Mouse (Mus musculus) lung, adult 2 months (tissue): ENCODE data around the gene Ddx54. TPM values are rescaled to one million over a fixed set of nuclear protein-coding genes. Genes with fewer than 3 reads are reported as not detected.

Experiments used
- DNase-seq: peaks from one replicate; pipeline ENCODE4 v3.0.0; 2022
- H3K4me1 ChIP-seq: fragments of 200-500 bp; 2 replicates; pipeline ENCODE4 v1.6.1; 2011; ENCODE audit warnings: low read length; ENCODE audit not compliant: control insufficient read depth, insufficient read depth
- H3K4me3 ChIP-seq: fragments of 200-500 bp; replicated peaks from 2 replicates; pipeline ENCODE3; 2011; ENCODE audit warnings: low read depth, mild to moderate bottlenecking, control low read depth, low read length; ENCODE audit errors: extremely low read depth
- CTCF ChIP-seq: fragments of 200-500 bp; IDR thresholded peaks from 2 replicates; pipeline ENCODE4 v1.5.1; 2011; ENCODE audit warnings: mild to moderate bottlenecking, low read length, control low read depth; ENCODE audit not compliant: insufficient read depth
- POLR2A ChIP-seq: fragments of 200-500 bp; IDR thresholded peaks from 2 replicates; pipeline ENCODE4 v1.6.1; 2011; ENCODE audit warnings: low read depth, mild to moderate bottlenecking, control low read depth, low read length, borderline replicate concordance; ENCODE audit errors: extremely low read depth
- WGBS: fragments of 180-500 bp; shearing (Covaris S2); methylation state at CpG from one replicate; pipeline ENCODE4 v1.1.7; 2018; 5-methylcytosine and 5-hydroxymethylcytosine counted together
- polyA plus RNA-seq: library from polyadenylated mRNA; depleted of rRNA; stranded (reverse); fragments of >200 nt; gene quantifications from 2 replicates; pipeline ENCODE4 v1.2.3, GENCODE M21; 2012; rRNA removed

Ddx54 gene
- polyA plus RNA-seq: 37.2 and 39.2 TPM in 2 replicates

DNA sequence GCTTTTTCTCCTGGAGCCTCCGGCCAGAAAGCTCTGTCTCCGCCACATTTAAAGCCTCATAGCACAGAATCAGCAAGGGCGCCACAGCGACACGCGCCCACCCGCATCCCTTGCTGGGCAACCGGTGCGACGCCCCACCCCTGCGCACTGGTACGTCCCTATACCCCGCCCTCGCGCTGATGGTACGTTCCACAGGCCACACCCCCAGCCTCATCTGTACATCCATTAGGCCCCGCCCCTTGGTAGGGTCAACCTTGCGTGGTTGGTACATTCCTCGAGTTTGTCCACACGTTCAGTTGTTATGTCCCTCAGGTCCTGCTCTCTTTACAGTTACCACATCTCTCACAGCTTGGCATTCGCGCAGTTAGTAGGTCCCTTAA lies at the start of gene Ddx54, which contains the start of gene Rita1:
Gene Ddx54 (plus strand): TSS at position 298 of the 380 bp plus-strand sequence.
Gene Rita1 (minus strand): TSS at position 148 of the 380 bp plus-strand sequence.
- Histone ChIP-seq H3K4me1 (no peaks in the 10 kb centered on the region), H3K4me3 (peak within 1 kb of the TSS; percentile 87)
- TF ChIP-seq CTCF (no peak), POLR2A (peak; percentile 68; the same call in 1 of the 2 replicates)
- DNase-seq: peak; percentile 99
- under 1% methylated on average over 22 of the region's 22 CpGs for WGBS

DNA sequence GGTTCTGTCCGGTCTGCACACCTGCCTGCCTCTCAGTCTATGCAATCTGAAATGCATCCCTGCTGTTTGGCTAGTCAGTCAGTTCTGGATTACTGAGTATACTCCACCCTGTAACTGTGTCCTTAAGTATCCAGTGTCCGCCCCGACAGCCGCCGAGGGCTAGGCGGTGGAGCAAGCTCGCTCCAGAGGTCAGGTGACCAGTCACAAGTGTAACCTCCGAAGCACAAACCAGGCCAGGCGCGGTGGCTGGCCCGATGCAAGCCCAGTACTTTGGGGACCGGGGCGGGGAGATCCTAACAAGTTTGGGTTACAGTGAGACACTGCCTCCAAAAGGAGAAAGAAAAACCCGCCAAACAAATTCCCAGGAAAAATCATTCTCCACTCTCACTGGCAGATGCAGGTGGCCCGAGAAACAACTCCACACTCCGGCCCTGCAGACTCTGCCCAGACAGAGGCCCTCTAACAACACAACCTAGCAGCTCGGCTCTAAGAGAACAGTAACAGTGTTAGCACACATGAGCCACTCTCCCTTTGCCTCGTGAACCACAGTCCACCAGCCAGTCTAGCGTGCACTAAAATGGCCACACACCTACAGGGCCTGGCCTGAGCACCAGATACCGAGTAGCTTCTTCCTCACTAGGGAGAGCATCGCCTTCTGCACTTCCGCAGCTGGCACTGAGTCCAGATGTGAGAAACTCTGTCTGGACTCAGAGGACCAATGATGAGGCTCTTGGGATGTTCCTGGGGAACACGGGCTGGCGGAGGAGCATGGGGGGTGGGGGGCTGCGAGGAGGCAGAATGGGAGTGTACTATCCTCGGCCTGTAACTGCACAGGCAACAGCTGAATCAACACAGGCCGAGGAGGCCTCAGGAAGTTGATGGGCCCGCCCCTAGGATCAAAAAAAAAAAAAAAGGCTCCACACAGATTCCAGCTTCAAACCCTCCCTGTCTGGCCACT lies 49.3 kb upstream of the Ddx54 start:
- TF ChIP-seq POLR2A (no peak), CTCF (no peak)
- peak; percentile 49 for DNase-seq
- 33% methylated on average over 28 of the region's 28 CpGs for WGBS
- Histone ChIP-seq H3K4me3 (no peak overlapping the region), H3K4me1 (peaks cover 32% of the 10 kb centered on the region)

- TF ChIP-seq POLR2A (no peak), CTCF (no peak)
- DNase-seq: no peak
- 35% methylated on average over 4 of the region's 4 CpGs for WGBS
- Histone ChIP-seq H3K4me1 (peaks cover 32% of the 10 kb centered on the region), H3K4me3 (no peak overlapping the region)
Observed at GRCm38 (mm10) chr5:120563914-120564311, 48.6 kb upstream of the Ddx54 start.

GRCm38 (mm10) chr5:120565171-120565905 lies 47.2 kb upstream of the Ddx54 start:
- 64% methylated on average over 15 of the region's 15 CpGs for WGBS
- DNase-seq: no peak
- Histone ChIP-seq H3K4me1 (peaks cover 32% of the 10 kb centered on the region), H3K4me3 (no peak overlapping the region)
- TF ChIP-seq POLR2A: no peak
- no peak for TF ChIP-seq CTCF

DNA sequence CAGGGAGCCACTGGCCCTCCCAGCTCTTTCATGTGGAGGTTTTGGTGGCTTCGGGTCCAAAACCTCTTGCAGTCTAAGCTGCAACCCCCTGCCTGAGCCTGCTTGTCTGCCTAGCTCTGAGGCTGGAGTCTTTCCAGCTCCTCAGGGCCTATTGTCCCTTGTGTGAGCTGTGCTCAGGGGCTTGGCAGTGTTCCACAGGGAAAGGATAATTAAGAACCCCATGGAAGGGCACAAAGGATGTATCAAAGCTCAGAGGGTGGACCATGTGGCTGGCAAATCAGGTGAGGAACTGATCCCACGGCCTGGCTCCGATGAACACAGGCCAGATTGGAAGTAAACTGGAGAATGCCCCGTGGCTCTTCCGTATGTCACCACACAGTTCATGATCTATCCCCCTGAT lies 46.4 kb upstream of the Ddx54 start:
- Histone ChIP-seq H3K4me1 (peaks cover 33% of the 10 kb centered on the region), H3K4me3 (no peak overlapping the region)
- TF ChIP-seq POLR2A (no peak), CTCF (no peak)
- DNase-seq: no peak
- 48% methylated on average over 5 of the region's 5 CpGs for WGBS

GRCm38 (mm10) chr5:120566681-120567252 lies 45.8 kb upstream of the Ddx54 start:
- DNase-seq: no peak

GRCm38 (mm10) chr5:120567253-120567701 lies 45.3 kb upstream of the Ddx54 start:
- no peak for DNase-seq
- Histone ChIP-seq H3K4me3 (no peak overlapping the region), H3K4me1 (peaks cover 32% of the 10 kb centered on the region)
- TF ChIP-seq POLR2A (no peak), CTCF (no peak)
- 63% methylated on average over 21 of the region's 21 CpGs for WGBS

More at GRCm38 (mm10) chr5:120566681-120567252, 45.8 kb upstream of the Ddx54 start:
- 35% methylated on average over 9 of the region's 9 CpGs for WGBS
- peaks cover 32% of the 10 kb centered on the region for H3K4me1 ChIP-seq
- no peak overlapping the region for H3K4me3 ChIP-seq
- TF ChIP-seq CTCF (no peak), POLR2A (no peak)

DNA sequence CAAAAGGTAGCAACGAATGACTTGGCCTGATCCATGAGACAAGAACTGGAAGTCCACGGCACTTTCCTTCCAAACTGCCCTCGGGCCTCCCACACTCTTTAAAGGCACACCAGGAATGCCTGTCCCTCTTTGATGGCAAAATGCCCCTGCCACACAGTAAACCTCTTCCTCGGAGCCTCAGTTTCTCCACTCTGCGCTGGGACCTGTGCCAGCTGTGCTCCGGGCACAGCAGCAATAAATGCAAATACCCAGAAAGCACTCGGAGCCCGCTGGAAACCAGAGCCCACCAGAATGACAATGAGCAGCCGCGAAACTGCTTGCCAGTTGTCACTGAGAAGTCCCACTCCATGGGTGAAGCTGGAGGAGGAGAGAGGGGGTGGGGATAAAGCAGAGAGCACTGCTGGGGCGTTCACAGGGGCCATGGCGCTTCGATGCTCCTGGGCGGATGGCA lies 44.8 kb upstream of the Ddx54 start:
- WGBS: 80% methylated on average over 14 of the region's 14 CpGs
- no peak for DNase-seq
- Histone ChIP-seq H3K4me3 (no peak overlapping the region), H3K4me1 (peaks cover 30% of the 10 kb centered on the region)
- TF ChIP-seq CTCF (no peak), POLR2A (no peak)

GRCm38 (mm10) chr5:120568336-120568768 lies 44.2 kb upstream of the Ddx54 start:
- WGBS: 72% methylated on average over 9 of the region's 9 CpGs
- DNase-seq: no peak
- TF ChIP-seq POLR2A (no peak), CTCF (no peak)
- Histone ChIP-seq H3K4me3 (no peak overlapping the region), H3K4me1 (peaks cover 25% of the 10 kb centered on the region)
